Mouse (Mus musculus) liver, embryonic 12.5 days (tissue): Measurements from ENCODE around the gene Ctnna3. TPM values are rescaled to one million over a fixed set of nuclear protein-coding genes. Genes with fewer than 3 reads are reported as not detected.

Experiments used
- ATAC-seq: fragments of 200-750 bp; cut with Nextera tagmentation; 2 replicates; pipeline ENCODE4 v1.8.0; 2017; ENCODE audit warnings: moderate number of reproducible peaks, mild to moderate bottlenecking, moderate library complexity
- H3K27ac ChIP-seq: fragments of 300-500 bp; sonication (generic); 2 replicates; pipeline ENCODE4 v1.5.1; 2016; ENCODE audit warnings: mild to moderate bottlenecking
- H3K27me3 ChIP-seq: fragments of 300-500 bp; sonication (generic); replicated peaks from 2 replicates; pipeline ENCODE4 v1.6.1; 2016; ENCODE audit warnings: mild to moderate bottlenecking, moderate library complexity
- H3K36me3 ChIP-seq: fragments of 300-500 bp; sonication (generic); 2 replicates; pipeline ENCODE4 v1.6.1; 2016; ENCODE audit warnings: mild to moderate bottlenecking, moderate library complexity
- H3K4me1 ChIP-seq: fragments of 300-500 bp; sonication (generic); 2 replicates; pipeline ENCODE4 v1.6.1; 2016
- H3K4me2 ChIP-seq: fragments of 300-500 bp; sonication (generic); 2 replicates; pipeline ENCODE4 v1.6.1; 2016; ENCODE audit warnings: mild to moderate bottlenecking, moderate library complexity
- H3K4me3 ChIP-seq: fragments of 300-500 bp; sonication (generic); 2 replicates; pipeline ENCODE4 v1.5.1; 2016; ENCODE audit warnings: mild to moderate bottlenecking, moderate library complexity
- H3K9ac ChIP-seq: fragments of 300-500 bp; sonication (generic); 2 replicates; pipeline ENCODE4 v1.6.1; 2016; ENCODE audit warnings: mild to moderate bottlenecking, moderate library complexity
- H3K9me3 ChIP-seq: fragments of 300-500 bp; sonication (generic); replicated peaks from 2 replicates; pipeline ENCODE4 v1.6.1; 2016; ENCODE audit warnings: mild to moderate bottlenecking, moderate library complexity
- WGBS: fragments of 180-500 bp; shearing (Covaris S2); methylation state at CpG from one replicate; pipeline ENCODE4 v1.1.7; 2016; ENCODE audit not compliant: insufficient replicate concordance; 5-methylcytosine and 5-hydroxymethylcytosine counted together
- polyA plus RNA-seq: library from polyadenylated mRNA; unstranded; fragments of >200 nt; fragmentation: Nextera tagmentation; extraction: Ambion mirVana; gene quantifications from 2 replicates; pipeline ENCODE4 v1.2.1, GENCODE M21; 2016

The Ctnna3 gene
- polyA plus RNA-seq, 1 experiment from 2014 or later = 0.05 TPM

DNA sequence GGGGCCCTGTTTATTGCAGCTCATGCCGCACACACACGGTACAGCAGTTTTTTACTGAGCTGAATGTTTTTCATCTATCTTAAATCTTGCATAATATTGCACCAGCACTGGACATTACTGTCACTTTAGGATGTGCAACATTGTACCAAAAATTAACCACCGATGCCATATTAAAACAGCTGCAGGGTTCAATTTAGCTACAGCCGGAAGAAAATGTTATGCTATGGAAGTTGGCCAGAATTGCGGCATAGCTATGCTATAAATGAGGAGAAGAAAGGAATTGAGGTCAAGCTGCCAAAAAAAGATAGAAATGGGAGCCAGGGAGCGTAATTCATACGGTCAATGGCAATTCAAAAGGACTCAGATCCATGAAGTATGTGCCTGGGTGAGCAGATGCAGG lies 611.3 kb downstream of the Ctnna3 start:
- Histone ChIP-seq H3K4me2 (no peak overlapping the region), H3K4me1 (no peaks in the 10 kb centered on the region), H3K4me3 (no peak overlapping the region), H3K9me3 (0 out of 2 replicates have a peak, but pooled peaks cover 4% of the 10 kb centered on the region), H3K36me3 (no peaks in the 10 kb centered on the region), H3K27me3 (no peaks in the 10 kb centered on the region), H3K9ac (no peak overlapping the region), H3K27ac (no peak overlapping the region)
- ATAC-seq = no peak
- WGBS = 79% methylated on average over 7 of the region's 7 CpGs

DNA sequence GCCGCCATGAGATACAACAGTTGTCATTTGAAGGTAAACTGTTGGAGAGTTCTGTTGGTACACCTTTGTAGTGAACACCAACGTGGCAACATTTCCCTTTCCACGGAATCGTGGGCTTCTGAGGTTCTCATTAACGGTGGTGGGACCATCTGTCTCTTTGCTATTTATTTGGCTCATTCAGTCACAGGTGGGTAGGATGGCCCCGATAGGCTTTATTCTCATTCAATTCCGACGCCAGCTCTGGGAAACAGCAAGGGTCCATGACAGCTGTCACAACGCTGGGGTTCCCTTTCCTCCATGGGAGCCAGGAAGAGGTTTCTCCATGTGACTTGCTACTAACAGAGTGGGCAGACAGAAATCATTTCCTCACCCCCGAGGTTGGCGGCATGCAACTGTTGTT lies 612.0 kb downstream of the Ctnna3 start:
- Histone ChIP-seq H3K27ac (no peak overlapping the region), H3K4me3 (no peak overlapping the region), H3K4me1 (no peaks in the 10 kb centered on the region), H3K9ac (no peak overlapping the region), H3K9me3 (0 out of 2 replicates have a peak, but pooled peaks cover 4% of the 10 kb centered on the region), H3K4me2 (no peak overlapping the region), H3K27me3 (no peaks in the 10 kb centered on the region), H3K36me3 (no peaks in the 10 kb centered on the region)
- no peak for ATAC-seq
- WGBS = 70% methylated on average over 11 of the region's 11 CpGs

DNA sequence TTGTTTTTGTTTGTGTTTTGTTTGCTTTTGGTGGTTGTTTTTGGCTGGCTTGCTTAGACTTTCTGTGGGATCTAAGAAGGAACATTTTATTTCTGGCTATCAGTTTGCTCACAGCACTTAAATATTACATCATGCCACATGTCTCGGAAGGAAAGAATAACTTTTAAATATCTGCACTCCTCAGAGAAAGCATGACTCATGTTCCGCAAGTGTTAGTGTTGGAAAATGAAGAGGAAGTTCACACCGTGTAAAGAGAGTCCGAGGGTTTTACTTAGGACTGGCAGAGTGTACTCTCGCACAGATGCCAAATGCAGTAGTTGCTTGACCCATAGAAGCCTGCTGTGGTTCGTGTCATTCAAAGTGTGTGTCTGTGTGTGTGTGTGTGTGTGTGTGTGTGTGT lies 619.3 kb downstream of the Ctnna3 start:
- H3K36me3 ChIP-seq = no peaks in the 10 kb centered on the region
- H3K27me3 ChIP-seq = no peaks in the 10 kb centered on the region
- no peak overlapping the region for H3K9ac ChIP-seq
- H3K4me2 ChIP-seq = no peak overlapping the region
- H3K4me3 ChIP-seq = no peak overlapping the region
- H3K4me1 ChIP-seq = no peaks in the 10 kb centered on the region
- no peak for ATAC-seq
- 69% methylated on average over 6 of the region's 6 CpGs for WGBS
- no peaks in the 10 kb centered on the region for H3K9me3 ChIP-seq
- H3K27ac ChIP-seq = no peak overlapping the region

DNA sequence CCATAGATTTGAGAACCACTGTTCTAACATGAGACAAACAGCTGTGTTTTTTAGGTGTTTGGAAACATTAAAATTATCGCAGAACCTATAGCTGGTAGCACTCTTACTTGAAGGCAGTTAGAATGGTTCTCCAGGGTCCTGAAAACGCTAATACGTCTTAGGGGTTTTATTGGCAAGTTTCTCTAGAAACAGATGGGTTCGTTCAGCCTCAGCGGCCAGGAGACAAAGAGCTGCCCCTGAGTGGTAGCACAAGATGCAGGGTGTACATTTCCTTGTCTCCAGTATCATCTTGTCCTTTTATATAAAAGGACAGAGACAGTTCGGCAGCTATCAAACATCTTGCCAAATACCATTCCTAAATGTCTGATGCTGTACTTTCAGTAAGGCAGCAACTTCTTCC lies 620.0 kb downstream of the Ctnna3 start:
- Histone ChIP-seq H3K4me1 (no peaks in the 10 kb centered on the region), H3K27ac (no peak overlapping the region), H3K36me3 (no peaks in the 10 kb centered on the region), H3K9ac (no peak overlapping the region), H3K4me2 (no peak overlapping the region), H3K27me3 (no peaks in the 10 kb centered on the region), H3K9me3 (no peaks in the 10 kb centered on the region), H3K4me3 (no peak overlapping the region)
- WGBS = 72% methylated on average over 6 of the region's 6 CpGs
- no peak for ATAC-seq

DNA sequence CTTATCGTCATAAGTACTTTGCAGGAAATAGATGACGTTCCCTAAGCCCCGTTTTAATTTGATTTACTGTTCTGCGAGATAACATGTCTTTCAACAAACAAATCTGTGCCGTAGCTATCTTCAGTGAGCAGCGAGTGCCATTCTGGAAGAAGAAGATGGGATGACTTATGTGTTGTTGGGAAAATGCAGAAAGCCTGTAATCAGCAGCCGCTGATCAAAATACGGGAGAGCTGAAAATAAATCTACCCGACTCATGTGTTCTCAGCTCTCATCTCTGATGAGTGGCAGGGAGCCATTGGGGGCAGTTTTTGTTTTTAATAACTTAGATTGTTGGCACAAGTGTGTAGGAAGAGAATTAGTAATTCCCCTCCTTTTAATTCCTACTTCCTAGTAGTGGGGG lies 633.8 kb downstream of the Ctnna3 start:
- H3K9ac ChIP-seq = no peak overlapping the region

DNA sequence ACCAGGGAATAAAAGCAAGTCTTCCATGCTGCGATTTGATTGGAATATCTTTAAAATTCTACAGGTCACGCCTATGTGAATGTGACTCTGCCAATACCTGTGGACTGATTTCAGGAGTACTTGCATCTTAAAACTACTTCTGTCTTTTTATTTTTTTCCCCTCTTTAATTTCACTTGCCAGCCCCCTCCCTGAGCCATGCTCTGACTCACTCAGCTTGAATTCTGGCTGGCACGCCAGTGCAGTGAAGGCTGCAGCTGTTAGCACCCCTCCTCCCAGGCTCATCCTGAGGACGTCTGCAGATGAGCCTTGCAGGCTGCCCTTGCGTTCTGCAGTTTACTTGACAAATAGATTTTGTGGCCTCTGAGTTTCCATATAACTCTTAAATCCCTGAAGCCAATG lies 646.0 kb downstream of the Ctnna3 start:
- Histone ChIP-seq H3K4me3 (no peak overlapping the region), H3K4me1 (no peaks in the 10 kb centered on the region), H3K4me2 (no peak overlapping the region), H3K9ac (no peak overlapping the region), H3K36me3 (no peaks in the 10 kb centered on the region), H3K27me3 (no peaks in the 10 kb centered on the region), H3K9me3 (no peaks in the 10 kb centered on the region), H3K27ac (no peak overlapping the region)
- ATAC-seq = no peak
- 27% methylated on average over 5 of the region's 5 CpGs for WGBS

More for the DNA sequence above, 633.8 kb downstream of the Ctnna3 start:
- no peak for ATAC-seq
- Histone ChIP-seq H3K27ac (no peak overlapping the region), H3K27me3 (no peaks in the 10 kb centered on the region), H3K4me2 (no peak overlapping the region), H3K36me3 (no peaks in the 10 kb centered on the region), H3K9me3 (no peaks in the 10 kb centered on the region), H3K4me1 (no peaks in the 10 kb centered on the region), H3K4me3 (no peak overlapping the region)
- 69% methylated on average over 9 of the region's 9 CpGs for WGBS

DNA sequence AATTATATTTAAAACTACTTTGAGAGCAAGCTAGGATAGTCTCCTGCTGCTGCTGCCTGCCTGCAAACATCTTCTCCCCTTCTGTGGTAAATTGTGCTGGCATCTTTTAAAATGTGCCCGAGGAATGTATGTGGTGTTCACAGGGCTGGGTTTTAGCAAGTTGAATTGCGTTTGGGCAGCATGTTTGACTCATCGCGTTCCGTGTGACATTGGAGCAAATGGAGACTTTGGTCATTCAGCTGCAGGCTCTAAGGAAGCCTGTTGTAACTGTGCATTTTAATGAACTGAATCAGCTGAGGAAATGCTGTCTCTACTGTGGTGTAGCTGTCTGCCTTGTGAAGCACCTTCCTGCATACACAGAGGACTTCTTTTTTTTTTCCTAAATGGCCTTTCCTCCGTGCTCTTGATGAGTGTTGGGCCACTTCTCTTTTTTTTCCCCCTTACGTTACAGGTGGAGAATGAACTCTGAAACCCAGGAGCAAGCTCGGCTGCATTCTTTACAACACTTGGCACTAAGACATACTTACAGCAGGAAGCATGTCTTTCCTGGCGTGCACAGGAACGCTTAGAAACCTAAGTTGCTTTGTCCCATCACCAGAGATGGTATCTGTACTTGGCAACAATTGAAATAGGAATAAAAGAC lies 646.6 kb downstream of the Ctnna3 start:
- no peak for ATAC-seq
- WGBS = 43% methylated on average over 10 of the region's 10 CpGs

DNA sequence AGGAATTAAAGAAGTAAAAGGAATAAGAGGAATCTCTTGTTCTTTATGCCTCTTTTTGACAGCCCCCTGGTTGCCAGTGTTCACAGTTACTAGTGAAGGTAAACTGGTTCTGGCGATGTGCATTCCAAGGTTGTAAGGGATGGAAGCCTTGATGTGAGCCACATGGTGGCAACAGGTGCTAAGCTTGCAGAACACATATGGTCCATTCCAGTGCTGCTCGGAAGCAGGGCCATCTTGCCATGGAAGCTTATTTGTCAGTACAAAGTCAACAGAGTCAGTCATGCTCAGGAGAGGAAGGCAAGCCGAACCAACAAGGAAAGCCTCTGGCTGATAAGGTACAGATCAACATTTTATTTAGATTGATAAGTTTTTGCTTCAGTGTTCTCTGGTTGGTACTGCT lies 652.4 kb downstream of the Ctnna3 start:
- Histone ChIP-seq H3K4me2 (no peak overlapping the region), H3K4me1 (no peaks in the 10 kb centered on the region), H3K27me3 (peaks cover 16% of the 10 kb centered on the region), H3K4me3 (no peak overlapping the region), H3K9ac (no peak overlapping the region), H3K27ac (no peak overlapping the region), H3K9me3 (no peaks in the 10 kb centered on the region), H3K36me3 (no peaks in the 10 kb centered on the region)
- 67% methylated on average over 3 of the region's 3 CpGs for WGBS
- ATAC-seq = no peak

More for the DNA sequence above, 646.6 kb downstream of the Ctnna3 start:
- Histone ChIP-seq H3K9ac (no peak overlapping the region), H3K4me3 (no peak overlapping the region), H3K27me3 (no peaks in the 10 kb centered on the region), H3K4me2 (no peak overlapping the region), H3K27ac (no peak overlapping the region), H3K4me1 (no peaks in the 10 kb centered on the region), H3K9me3 (no peaks in the 10 kb centered on the region), H3K36me3 (no peaks in the 10 kb centered on the region)

DNA sequence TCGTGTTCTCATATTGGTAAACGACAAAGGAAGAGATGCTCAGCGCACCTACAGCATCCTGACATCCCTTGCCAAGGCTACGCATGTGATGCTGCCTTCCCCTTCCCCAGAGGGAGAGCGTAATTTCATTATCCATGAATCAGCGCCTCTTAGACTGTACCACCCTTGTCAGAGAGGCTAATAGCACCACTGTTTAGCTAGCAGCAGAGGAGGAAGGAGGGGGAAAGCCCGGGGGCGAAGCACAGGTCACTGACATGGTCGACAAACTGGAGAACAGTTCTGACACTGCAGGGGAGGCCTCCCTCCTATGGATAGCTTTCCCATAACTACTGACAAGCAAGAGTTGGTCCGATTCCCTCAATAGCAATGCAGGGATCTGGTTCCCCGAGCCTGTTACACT lies 653.9 kb downstream of the Ctnna3 start:
- no peaks in the 10 kb centered on the region for H3K9me3 ChIP-seq
- no peak overlapping the region for H3K4me3 ChIP-seq
- H3K27ac ChIP-seq = no peak overlapping the region
- 56% methylated on average over 11 of the region's 11 CpGs for WGBS
- peaks cover 31% of the 10 kb centered on the region for H3K27me3 ChIP-seq
- ATAC-seq = no peak
- no peak overlapping the region for H3K9ac ChIP-seq
- H3K36me3 ChIP-seq = no peaks in the 10 kb centered on the region
- no peak overlapping the region for H3K4me2 ChIP-seq
- no peaks in the 10 kb centered on the region for H3K4me1 ChIP-seq

DNA sequence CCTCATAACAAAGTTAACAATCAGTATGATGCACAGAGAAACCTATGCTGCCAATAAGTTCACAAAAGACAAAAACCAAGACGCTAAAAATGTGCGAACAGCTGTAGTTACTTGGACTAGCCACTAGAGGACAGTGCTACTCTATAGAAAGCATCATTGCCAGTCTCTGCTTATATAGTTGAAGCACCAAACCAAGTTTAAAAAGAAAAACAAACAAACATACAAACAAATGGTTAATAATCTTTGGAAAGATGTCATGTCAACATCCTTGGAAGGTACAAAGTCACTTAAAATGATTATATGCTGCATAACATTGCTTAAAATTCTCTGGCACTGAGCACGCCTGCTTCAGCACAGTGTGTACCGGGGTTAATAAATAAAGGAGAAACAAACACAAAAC lies 654.6 kb downstream of the Ctnna3 start:
- 39% methylated on average over 4 of the region's 4 CpGs for WGBS
- Histone ChIP-seq H3K4me1 (no peaks in the 10 kb centered on the region), H3K4me2 (no peak overlapping the region), H3K9ac (no peak overlapping the region), H3K36me3 (no peaks in the 10 kb centered on the region), H3K9me3 (no peaks in the 10 kb centered on the region), H3K27me3 (peaks cover 35% of the 10 kb centered on the region), H3K27ac (no peak overlapping the region), H3K4me3 (no peak overlapping the region)
- no peak for ATAC-seq

DNA sequence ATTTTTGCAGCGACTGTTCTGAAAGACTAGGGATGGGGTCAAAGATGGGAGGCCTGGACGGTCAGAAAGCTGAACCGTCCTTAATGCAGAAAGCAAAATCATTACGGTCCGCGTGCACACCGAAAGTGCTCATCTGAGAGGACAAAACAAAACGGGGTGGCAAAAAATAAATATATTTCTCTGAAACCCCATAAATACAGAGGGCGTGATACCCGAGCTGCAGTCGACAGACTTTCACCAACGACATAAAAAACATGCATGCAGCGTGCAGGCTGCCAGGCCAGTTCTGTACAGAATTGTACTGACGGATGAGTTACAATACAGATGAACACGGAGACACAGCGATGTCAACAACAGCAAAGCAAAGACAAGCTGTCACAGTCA lies 656.3 kb downstream of the Ctnna3 start:
- no peaks in the 10 kb centered on the region for H3K9me3 ChIP-seq
- H3K4me2 ChIP-seq = no peak overlapping the region
- H3K27ac ChIP-seq = no peak overlapping the region
- H3K4me3 ChIP-seq = no peak overlapping the region
- H3K36me3 ChIP-seq = no peaks in the 10 kb centered on the region
- no peak overlapping the region for H3K9ac ChIP-seq
- no peak for ATAC-seq
- WGBS = 61% methylated on average over 16 of the region's 16 CpGs
- H3K27me3 ChIP-seq = peaks cover 43% of the 10 kb centered on the region
- no peaks in the 10 kb centered on the region for H3K4me1 ChIP-seq

DNA sequence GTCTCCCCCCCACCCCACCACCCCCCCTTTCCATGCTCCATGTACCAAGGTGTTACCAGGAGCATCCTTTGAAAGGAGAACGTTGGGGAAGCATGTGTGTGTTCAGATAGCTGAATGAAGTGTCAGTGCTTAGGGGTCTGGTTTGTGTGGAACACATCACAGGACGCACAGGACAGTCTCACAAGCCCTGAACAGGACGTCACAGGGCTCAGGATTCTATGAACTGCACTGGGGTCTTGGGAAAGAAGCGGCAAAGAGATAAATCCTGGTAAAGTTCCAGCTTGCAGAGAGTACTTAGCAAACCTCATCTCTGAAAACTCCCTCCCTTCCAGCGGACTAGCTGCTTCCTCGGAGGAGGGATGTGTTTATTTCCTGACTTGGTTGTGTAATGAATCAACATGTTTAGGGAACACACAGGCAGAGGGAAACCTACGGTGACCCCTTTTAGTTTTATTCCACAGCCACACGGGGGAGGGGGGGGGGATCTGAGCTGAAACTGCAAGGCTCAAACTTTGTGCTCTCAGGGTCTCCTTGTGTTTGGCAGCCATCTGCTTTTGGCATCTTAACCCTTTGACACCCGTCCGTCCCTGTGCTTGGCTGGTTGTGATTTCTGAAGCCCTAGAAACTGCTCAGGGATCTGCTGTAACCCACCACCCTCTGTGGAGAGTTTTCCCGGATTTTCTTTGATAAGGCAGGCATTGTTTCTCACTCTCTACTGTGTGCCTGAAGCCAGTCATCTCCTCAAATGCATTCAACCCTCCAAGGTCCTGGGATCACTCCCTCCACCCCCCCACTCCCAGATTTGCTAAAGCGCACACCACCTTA lies 656.9 kb downstream of the Ctnna3 start:
- Histone ChIP-seq H3K27ac (no peak overlapping the region), H3K27me3 (peaks cover 43% of the 10 kb centered on the region), H3K36me3 (no peaks in the 10 kb centered on the region), H3K4me2 (no peak overlapping the region), H3K9me3 (no peaks in the 10 kb centered on the region), H3K9ac (no peak overlapping the region), H3K4me1 (no peaks in the 10 kb centered on the region), H3K4me3 (no peak overlapping the region)
- 10% methylated on average over 12 of the region's 12 CpGs for WGBS
- ATAC-seq = no peak
